Mouse (Mus musculus): ENCODE data around the gene Gm14685.
"Not testable (repeated sequence)": the region's sequence is repeated elsewhere in the genome, so short reads cannot be mapped to it uniquely, and the experiment has no call there.

The Gm14685 gene

GRCm38 (mm10) chrX:73116747-73117146 is at the start of gene Gm14685:
Gene Gm14685 (plus strand): TSS chrX:73117047.
- not testable (repeated sequence) for DNase-seq (ENCODE audit: low spot score in 2 of 2)

DNA sequence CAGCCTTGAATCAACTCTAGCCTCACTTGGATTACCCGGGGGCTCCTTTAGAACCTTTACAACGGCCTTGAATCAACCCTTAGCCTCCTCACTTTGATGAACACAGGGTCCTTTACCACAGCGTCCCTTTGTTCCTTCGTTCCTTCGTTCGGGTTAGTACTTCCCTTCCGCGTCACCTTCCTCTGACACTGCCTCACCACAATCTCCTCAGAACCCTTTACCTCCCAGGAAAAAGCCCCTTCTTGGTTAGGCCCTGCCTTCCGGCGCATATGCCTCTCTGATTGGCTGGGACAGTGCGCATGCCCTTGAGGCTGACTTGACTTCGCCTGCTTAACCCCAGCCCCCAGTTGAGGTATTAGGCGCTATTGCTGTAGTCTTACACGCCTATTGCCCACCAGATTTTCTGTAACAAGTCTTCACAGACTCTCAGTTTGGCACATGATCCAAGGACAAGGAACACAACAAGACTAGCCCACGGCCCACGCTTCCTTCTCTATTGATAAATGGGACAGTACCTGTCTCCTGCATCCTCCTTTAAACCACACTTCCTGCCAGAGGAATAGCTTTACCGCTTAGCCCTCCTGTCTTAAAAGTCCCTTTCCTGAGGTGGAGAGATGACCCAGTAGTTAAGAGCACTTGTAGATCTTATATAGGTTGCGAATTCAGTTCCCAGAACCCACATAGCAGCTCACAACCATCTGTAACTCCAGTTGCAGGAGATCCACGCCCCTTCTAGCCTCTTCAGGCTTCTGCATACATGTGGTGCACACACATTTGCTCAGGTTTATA is 34.4 kb upstream of the Gm14685 start, which contains the start of gene Xlr4a:
Xlr4a (minus strand) TSS at position 212 of the 789 bp plus-strand sequence.
- DNase-seq (ENCODE audit: low spot score in 2 of 2): peak in 1 of 2 experiments; percentile 15

GRCm38 (mm10) chrX:73096941-73097508 is 19.8 kb upstream of the Gm14685 start, which contains the start of gene Xlr3a:
Gene Xlr3a (minus strand): TSS chrX:73097095.
- DNase-seq (ENCODE audit: low spot score in 2 of 2): not testable (repeated sequence)

GRCm38 (mm10) chrX:73122859-73123829 is 6.3 kb downstream of the Gm14685 start:
- not testable (repeated sequence) for DNase-seq (ENCODE audit: low spot score in 2 of 2)

- not testable (repeated sequence) for DNase-seq (ENCODE audit: low spot score in 2 of 2)
Observed at GRCm38 (mm10) chrX:73143218-73143618, 26.4 kb downstream of the Gm14685 start.

DNA sequence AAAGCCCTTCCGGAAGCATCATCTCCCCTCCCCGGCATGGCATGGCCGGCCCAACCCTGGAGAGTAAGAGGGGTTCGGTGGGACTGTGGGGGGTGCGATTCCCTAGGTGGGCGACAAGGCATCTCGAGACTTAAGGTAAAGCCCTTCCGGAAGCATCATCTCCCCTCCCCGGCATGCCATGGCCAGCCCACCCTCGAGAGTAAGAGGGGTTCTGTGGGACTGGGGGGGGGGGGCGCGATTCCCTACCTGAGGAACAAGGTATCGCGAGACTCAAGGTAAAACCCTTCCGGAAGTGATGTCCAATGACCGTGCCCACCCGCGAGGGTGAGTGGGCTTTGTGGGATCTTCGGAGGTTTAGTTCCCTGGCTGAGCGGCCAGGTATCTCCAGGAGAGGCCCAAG is 31.6 kb downstream of the Gm14685 start, which contains the start of gene Xlr5b:
Xlr5b (plus strand) TSS at position 301 of the 400 bp plus-strand sequence.
- not testable (repeated sequence) for DNase-seq (ENCODE audit: low spot score in 2 of 2)

GRCm38 (mm10) chrX:73149350-73149749 is 32.5 kb downstream of the Gm14685 start, which contains the start of gene DXBay18:
Gene DXBay18 (minus strand): TSS chrX:73149450.
- not testable (repeated sequence) for DNase-seq (ENCODE audit: low spot score in 2 of 2)

GRCm38 (mm10) chrX:73176889-73177288 is 60.0 kb downstream of the Gm14685 start, which contains the start of gene Spin2d:
Gene Spin2d (minus strand): TSS chrX:73176989.
- DNase-seq (ENCODE audit: low spot score in 2 of 2): not testable (repeated sequence)
